Mouse (Mus musculus): Measurements from ENCODE around the gene Nup210l. TPM values are rescaled to one million over a fixed set of nuclear protein-coding genes. Genes with fewer than 3 reads are reported as not detected.
"Not testable (repeated sequence)": the region's sequence is repeated elsewhere in the genome, so short reads cannot be mapped to it uniquely, and the experiment has no call there.

Nup210l gene
- polyA plus RNA-seq, 1 experiment: 0.38 TPM

GRCm38 (mm10) chr3:90118132-90118790, 14.3 kb downstream of the Nup210l start:
- H3K4me1 ChIP-seq (ENCODE audit: control insufficient read depth, insufficient read depth, low read length): no peaks in the 10 kb centered on the region
- no peak for TF ChIP-seq CTCF (IDR thresholded peaks at IDR 0.05; ENCODE audit: extremely low read depth, insufficient read depth, low read length)
- TF ChIP-seq POLR2A (IDR thresholded peaks at IDR 0.05; ENCODE audit: extremely low read depth, insufficient read depth, low read length): no peak
- H3K4me3 ChIP-seq (ENCODE audit: insufficient read depth, low read length): no peak overlapping the region
- no peak overlapping the region for H3K27ac ChIP-seq (ENCODE audit: insufficient read depth, low read length)

DNA sequence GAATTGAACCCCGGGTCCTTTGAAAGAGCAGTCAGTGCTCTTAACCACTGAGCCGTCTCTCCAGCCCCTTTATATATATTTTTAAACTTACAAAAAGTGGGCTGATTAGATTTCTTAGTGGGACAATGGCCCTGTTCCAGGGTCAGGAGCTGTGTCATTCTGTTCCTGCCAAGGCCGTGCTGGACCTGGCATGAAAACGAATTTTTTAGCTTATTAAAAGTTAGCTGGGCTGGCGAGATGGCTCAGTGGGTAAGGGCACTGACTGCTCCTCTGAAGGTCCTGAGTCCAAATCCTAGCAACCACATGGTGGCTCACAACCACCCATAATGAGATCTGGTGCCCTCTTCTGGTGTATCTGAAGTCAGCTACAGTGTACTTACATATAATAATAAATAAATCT, 18.1 kb downstream of the Nup210l start:
- H3K4me3 ChIP-seq (ENCODE audit: insufficient read depth, low read length); H3K4me1 ChIP-seq (ENCODE audit: control insufficient read depth, insufficient read depth, low read length); H3K27ac ChIP-seq (ENCODE audit: insufficient read depth, low read length): not testable (repeated sequence)

- no peak overlapping the region for H3K4me3 ChIP-seq (ENCODE audit: insufficient read depth, low read length)
- H3K27ac ChIP-seq (ENCODE audit: insufficient read depth, low read length): no peak overlapping the region
- no peak for TF ChIP-seq POLR2A (IDR thresholded peaks at IDR 0.05; ENCODE audit: extremely low read depth, insufficient read depth, low read length)
- no peak for TF ChIP-seq CTCF (IDR thresholded peaks at IDR 0.05; ENCODE audit: extremely low read depth, insufficient read depth, low read length)
- H3K4me1 ChIP-seq (ENCODE audit: control insufficient read depth, insufficient read depth, low read length): no peaks in the 10 kb centered on the region; the same call in 1 of the 2 replicates
Observed at GRCm38 (mm10) chr3:90125710-90126109, 21.8 kb downstream of the Nup210l start.

DNA sequence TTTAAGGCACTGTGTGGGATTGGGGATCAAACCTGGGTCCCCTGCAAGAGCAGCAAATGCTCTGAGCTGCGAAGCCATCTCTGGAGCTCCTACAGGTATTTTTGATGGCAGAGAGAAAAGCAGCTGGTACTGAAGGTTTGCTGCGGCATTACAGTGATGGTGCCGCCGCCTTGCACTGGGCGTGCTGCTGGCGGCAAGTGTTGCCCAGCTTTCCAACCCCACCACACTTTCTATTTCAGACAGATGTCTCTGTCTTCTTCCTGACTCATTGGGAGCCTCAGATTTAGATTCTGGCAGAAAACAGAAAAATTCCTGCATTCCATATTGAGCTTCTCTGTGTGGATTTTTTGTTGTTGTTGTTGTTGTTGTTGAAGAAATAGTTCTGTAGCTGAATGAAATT, 23.9 kb downstream of the Nup210l start:
- no peak overlapping the region for H3K27ac ChIP-seq (ENCODE audit: insufficient read depth, low read length)
- H3K4me3 ChIP-seq (ENCODE audit: insufficient read depth, low read length): no peak overlapping the region
- H3K4me1 ChIP-seq (ENCODE audit: control insufficient read depth, insufficient read depth, low read length): no peaks in the 10 kb centered on the region; the same call in 1 of the 2 replicates
- no peak for TF ChIP-seq POLR2A (IDR thresholded peaks at IDR 0.05; ENCODE audit: extremely low read depth, insufficient read depth, low read length)
- no peak for TF ChIP-seq CTCF (IDR thresholded peaks at IDR 0.05; ENCODE audit: extremely low read depth, insufficient read depth, low read length)

DNA sequence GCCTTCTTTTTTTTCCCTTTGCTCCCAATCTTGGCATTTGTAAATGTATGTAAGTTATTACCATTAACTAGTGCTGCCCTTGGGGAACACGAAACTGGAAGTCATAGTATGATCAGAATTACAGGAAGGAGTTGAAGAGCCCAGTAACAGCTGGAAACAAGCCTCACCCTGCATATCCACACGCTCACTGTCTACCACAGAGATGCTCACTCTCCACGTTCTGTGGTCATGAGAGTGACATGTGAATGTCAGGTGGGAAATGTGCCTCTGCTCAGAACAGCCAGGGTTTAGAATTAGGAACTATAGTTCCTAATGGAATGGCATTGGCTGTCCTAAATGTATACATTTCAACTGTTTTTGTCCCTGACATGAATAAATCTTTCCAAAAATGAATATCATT, 28.8 kb downstream of the Nup210l start:
- no peak overlapping the region for H3K4me3 ChIP-seq (ENCODE audit: insufficient read depth, low read length)
- no peaks in the 10 kb centered on the region for H3K4me1 ChIP-seq (ENCODE audit: control insufficient read depth, insufficient read depth, low read length)
- TF ChIP-seq CTCF (IDR thresholded peaks at IDR 0.05; ENCODE audit: extremely low read depth, insufficient read depth, low read length): no peak
- TF ChIP-seq POLR2A (IDR thresholded peaks at IDR 0.05; ENCODE audit: extremely low read depth, insufficient read depth, low read length): no peak

GRCm38 (mm10) chr3:90133331-90133730, 29.4 kb downstream of the Nup210l start:
- Histone ChIP-seq H3K4me3 (ENCODE audit: insufficient read depth, low read length) (no peak overlapping the region), H3K4me1 (ENCODE audit: control insufficient read depth, insufficient read depth, low read length) (no peaks in the 10 kb centered on the region), H3K27ac (ENCODE audit: insufficient read depth, low read length) (no peak overlapping the region)
- TF ChIP-seq CTCF (IDR thresholded peaks at IDR 0.05; ENCODE audit: extremely low read depth, insufficient read depth, low read length): no peak
- no peak for TF ChIP-seq POLR2A (IDR thresholded peaks at IDR 0.05; ENCODE audit: extremely low read depth, insufficient read depth, low read length)

More for the DNA sequence above, 28.8 kb downstream of the Nup210l start:
- no peak overlapping the region for H3K27ac ChIP-seq (ENCODE audit: insufficient read depth, low read length)

DNA sequence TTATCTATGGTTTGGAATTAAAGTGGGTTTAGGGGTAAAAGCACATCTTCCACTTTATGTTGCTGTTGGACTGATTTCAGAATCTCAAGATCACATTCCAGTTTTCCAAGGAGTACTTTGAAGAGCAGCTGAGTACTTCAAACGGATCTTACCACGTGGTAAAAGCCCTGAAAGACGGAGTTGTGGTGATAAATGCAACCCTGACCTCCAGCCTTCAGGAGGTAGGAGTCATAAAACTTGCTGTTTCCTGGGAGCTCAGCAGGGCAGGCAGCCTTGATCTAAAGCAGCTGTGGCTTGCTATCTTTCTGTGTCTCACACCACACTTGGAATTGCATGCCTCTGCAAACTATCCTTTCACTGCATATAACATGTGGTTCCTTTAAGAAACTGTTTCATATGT, 30.6 kb downstream of the Nup210l start:
- TF ChIP-seq CTCF (IDR thresholded peaks at IDR 0.05; ENCODE audit: extremely low read depth, insufficient read depth, low read length) (no peak), POLR2A (IDR thresholded peaks at IDR 0.05; ENCODE audit: extremely low read depth, insufficient read depth, low read length) (no peak)
- Histone ChIP-seq H3K4me3 (ENCODE audit: insufficient read depth, low read length) (no peak overlapping the region), H3K4me1 (ENCODE audit: control insufficient read depth, insufficient read depth, low read length) (no peaks in the 10 kb centered on the region), H3K27ac (ENCODE audit: insufficient read depth, low read length) (no peak overlapping the region)

- TF ChIP-seq CTCF (IDR thresholded peaks at IDR 0.05; ENCODE audit: extremely low read depth, insufficient read depth, low read length) (no peak), POLR2A (IDR thresholded peaks at IDR 0.05; ENCODE audit: extremely low read depth, insufficient read depth, low read length) (no peak)
- no peak overlapping the region for H3K4me3 ChIP-seq (ENCODE audit: insufficient read depth, low read length)
- no peaks in the 10 kb centered on the region for H3K4me1 ChIP-seq (ENCODE audit: control insufficient read depth, insufficient read depth, low read length)
Observed at GRCm38 (mm10) chr3:90134993-90135392, 31.1 kb downstream of the Nup210l start.

DNA sequence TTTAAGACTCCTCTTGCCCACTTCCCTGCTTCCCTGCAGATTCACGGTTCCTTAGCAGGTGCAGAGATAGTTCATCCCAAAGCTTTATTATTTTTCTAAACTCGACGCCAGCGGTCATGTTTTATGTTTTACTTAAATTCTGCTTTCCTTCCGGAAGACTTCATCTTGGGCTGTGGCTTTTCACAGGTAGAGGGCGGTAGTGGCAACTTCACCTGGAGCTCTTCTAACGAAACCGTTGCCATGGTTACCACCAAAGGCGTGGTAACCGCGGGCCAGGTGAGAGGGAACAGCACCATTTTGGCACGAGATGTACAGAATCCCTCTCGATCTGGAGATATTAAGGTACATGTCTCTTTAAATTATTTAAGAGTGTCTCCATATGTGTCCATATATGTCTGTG, 32.7 kb downstream of the Nup210l start:
- no peak overlapping the region for H3K4me3 ChIP-seq (ENCODE audit: insufficient read depth, low read length)
- 0 out of 2 replicates have a peak, but pooled peaks have one; percentile 13 for TF ChIP-seq CTCF (IDR thresholded peaks at IDR 0.05; ENCODE audit: extremely low read depth, insufficient read depth, low read length)
- no peak for TF ChIP-seq POLR2A (IDR thresholded peaks at IDR 0.05; ENCODE audit: extremely low read depth, insufficient read depth, low read length)
- no peaks in the 10 kb centered on the region for H3K4me1 ChIP-seq (ENCODE audit: control insufficient read depth, insufficient read depth, low read length)
- H3K27ac ChIP-seq (ENCODE audit: insufficient read depth, low read length): no peak overlapping the region

More at GRCm38 (mm10) chr3:90134993-90135392, 31.1 kb downstream of the Nup210l start:
- no peak overlapping the region for H3K27ac ChIP-seq (ENCODE audit: insufficient read depth, low read length)

- Histone ChIP-seq H3K4me3 (ENCODE audit: insufficient read depth, low read length) (no peak overlapping the region), H3K27ac (ENCODE audit: insufficient read depth, low read length) (no peak overlapping the region), H3K4me1 (ENCODE audit: control insufficient read depth, insufficient read depth, low read length) (no peaks in the 10 kb centered on the region)
- TF ChIP-seq POLR2A (IDR thresholded peaks at IDR 0.05; ENCODE audit: extremely low read depth, insufficient read depth, low read length): no peak
- no peak for TF ChIP-seq CTCF (IDR thresholded peaks at IDR 0.05; ENCODE audit: extremely low read depth, insufficient read depth, low read length)
Observed at GRCm38 (mm10) chr3:90137606-90138005, 33.7 kb downstream of the Nup210l start.

Data from cortical plate, adult 2 months (tissue).